Mouse (Mus musculus) stomach, postnatal 0 days (tissue): Measurements from ENCODE around the gene Baiap3. TPM values are rescaled to one million over a fixed set of nuclear protein-coding genes. Genes with fewer than 3 reads are reported as not detected.

Source experiments
- ATAC-seq: fragments of 200-750 bp; cut with Nextera tagmentation; 2 replicates; pipeline ENCODE4 v1.8.0; 2017; ENCODE audit not compliant: low FRiP score, low TSS enrichment
- DNase-seq: peaks from one replicate; pipeline ENCODE4 v3.0.0-alpha.2; 2016; ENCODE audit warnings: low spot score
- H3K27ac ChIP-seq: fragments of 300-500 bp; sonication (generic); replicated peaks from 2 replicates; pipeline ENCODE4 v1.5.1; 2014; ENCODE audit warnings: mild to moderate bottlenecking, control low read depth
- H3K27me3 ChIP-seq: fragments of 300-500 bp; sonication (generic); 2 replicates; pipeline ENCODE4 v1.6.1; 2014; ENCODE audit warnings: low read length; ENCODE audit not compliant: control insufficient read depth, insufficient read depth
- H3K36me3 ChIP-seq: fragments of 300-500 bp; sonication (generic); 2 replicates; pipeline ENCODE4 v1.6.1; 2014; ENCODE audit warnings: low read length, mixed read lengths; ENCODE audit not compliant: control insufficient read depth, insufficient read depth
- H3K4me1 ChIP-seq: fragments of 300-500 bp; sonication (generic); replicated peaks from 2 replicates; pipeline ENCODE4 v1.6.1; 2014; ENCODE audit warnings: antibody characterized with exemption; ENCODE audit not compliant: control insufficient read depth, insufficient read depth
- H3K4me2 ChIP-seq: fragments of 300-500 bp; sonication (generic); replicated peaks from 2 replicates; pipeline ENCODE4 v1.6.1; 2014; ENCODE audit warnings: low read depth, mild to moderate bottlenecking, control low read depth, moderate library complexity
- H3K4me3 ChIP-seq: fragments of 300-500 bp; sonication (generic); 2 replicates; pipeline ENCODE4 v1.5.1; 2014; ENCODE audit warnings: low read depth, low read length, control low read depth
- H3K9ac ChIP-seq: fragments of 300-500 bp; sonication (generic); 2 replicates; pipeline ENCODE4 v1.6.1; 2014; ENCODE audit warnings: mild to moderate bottlenecking, low read length, control low read depth, mixed read lengths
- H3K9me3 ChIP-seq: fragments of 300-500 bp; sonication (generic); 2 replicates; pipeline ENCODE4 v1.6.1; 2016; ENCODE audit warnings: low read length; ENCODE audit not compliant: control insufficient read depth
- CTCF ChIP-seq: IDR thresholded peaks from 2 replicates; pipeline ENCODE4 v1.5.1; 2016; ENCODE audit warnings: antibody characterized with exemption, low read depth, mild to moderate bottlenecking, moderate library complexity
- EP300 ChIP-seq: optimal IDR thresholded peaks from 2 replicates; pipeline ENCODE3; 2016; ENCODE audit warnings: antibody characterized with exemption
- WGBS: fragments of 180-500 bp; shearing (Covaris S2); extraction: QIAGEN DNeasy Blood & Tissue Kit; methylation state at CpG from one replicate; pipeline ENCODE4 v1.1.7; 2014; 5-methylcytosine and 5-hydroxymethylcytosine counted together
- polyA plus RNA-seq: library from polyadenylated mRNA; unstranded; fragments of >200 nt; fragmentation: Nextera tagmentation; extraction: Ambion mirVana; gene quantifications from 2 replicates; pipeline ENCODE4 v1.2.1, GENCODE M21; 2015

Gene Baiap3
- polyA plus RNA-seq: 1.2 and 1.3 TPM in 2 replicates

DNA sequence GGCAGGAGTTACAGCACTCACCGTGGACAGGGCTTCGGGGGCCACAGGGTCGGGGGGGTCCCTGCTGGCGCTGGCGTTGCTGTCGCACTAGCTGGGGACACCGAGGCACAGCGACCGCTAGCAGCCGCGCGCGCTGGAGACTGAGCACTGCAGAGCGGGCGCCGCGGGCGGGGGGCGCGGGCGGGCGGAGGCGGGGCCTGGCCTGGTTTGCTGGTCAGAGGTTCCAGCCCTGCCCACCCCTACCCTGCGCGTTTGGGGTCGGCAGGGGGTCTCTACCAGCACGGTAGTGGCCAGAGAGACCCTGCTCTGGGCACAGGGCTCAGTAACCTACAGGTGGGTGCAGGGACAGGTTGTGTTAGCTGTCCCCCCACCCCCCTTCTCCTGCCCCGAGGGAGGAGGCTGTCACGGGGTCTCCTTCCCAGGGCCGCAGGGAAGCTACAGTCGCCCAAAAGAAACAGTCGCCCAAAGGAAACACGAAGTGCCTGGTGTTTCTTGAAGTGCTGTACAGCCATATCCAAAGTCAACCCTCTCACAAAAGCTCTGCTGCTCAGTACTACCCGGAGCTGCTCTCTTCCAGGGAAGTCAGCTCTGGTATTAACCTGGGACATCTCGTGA, at the start of gene Baiap3:
Baiap3 (minus strand) TSS at position 225 of the 615 bp plus-strand sequence.
- Histone ChIP-seq H3K9ac (peak within 1 kb of the TSS; percentile 18; the same call in 1 of the 2 replicates), H3K4me1 (0 out of 2 replicates have a peak, but pooled peaks cover 3% of the 10 kb centered on the region), H3K9me3 (no peaks in the 10 kb centered on the region), H3K27me3 (0 out of 2 replicates have a peak, but pooled peaks cover 3% of the 10 kb centered on the region), H3K36me3 (no peaks in the 10 kb centered on the region), H3K4me2 (peak within 1 kb of the TSS; percentile 51), H3K4me3 (peak within 1 kb of the TSS; percentile 33), H3K27ac (no peak within 1 kb of the TSS)
- WGBS: 4% methylated on average over 31 of the region's 35 CpGs
- DNase-seq (no peak), ATAC-seq (peak; percentile 15; the same call in 1 of the 2 replicates)
- TF ChIP-seq CTCF (no peak), EP300 (no peak)

DNA sequence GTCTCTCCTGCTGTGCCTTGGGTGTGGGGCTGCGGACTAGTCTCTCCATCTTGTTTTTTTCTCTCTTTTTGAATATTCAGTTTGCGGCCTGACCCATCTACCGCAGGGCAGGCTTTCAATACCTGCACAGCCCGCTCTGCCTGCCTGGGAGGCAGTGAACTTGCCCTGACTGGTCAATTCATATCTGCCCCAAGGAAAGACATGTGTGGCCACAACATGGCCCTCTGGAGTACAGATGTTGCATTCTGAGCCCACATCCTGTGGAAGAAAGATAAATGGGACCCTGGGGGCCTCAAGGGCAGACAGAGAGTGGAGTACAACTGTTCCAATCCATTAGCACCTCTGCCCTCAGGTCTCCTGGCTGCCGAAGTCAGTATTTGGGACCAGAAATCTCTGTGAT, 41.9 kb upstream of the Baiap3 start, which contains the start of gene Prss34:
Prss34 (plus strand) TSS at position 301 of the 400 bp plus-strand sequence.
- WGBS: 76% methylated on average over 5 of the region's 5 CpGs
- no peaks in the 10 kb centered on the region for H3K9me3 ChIP-seq
- ATAC-seq: no peak

DNA sequence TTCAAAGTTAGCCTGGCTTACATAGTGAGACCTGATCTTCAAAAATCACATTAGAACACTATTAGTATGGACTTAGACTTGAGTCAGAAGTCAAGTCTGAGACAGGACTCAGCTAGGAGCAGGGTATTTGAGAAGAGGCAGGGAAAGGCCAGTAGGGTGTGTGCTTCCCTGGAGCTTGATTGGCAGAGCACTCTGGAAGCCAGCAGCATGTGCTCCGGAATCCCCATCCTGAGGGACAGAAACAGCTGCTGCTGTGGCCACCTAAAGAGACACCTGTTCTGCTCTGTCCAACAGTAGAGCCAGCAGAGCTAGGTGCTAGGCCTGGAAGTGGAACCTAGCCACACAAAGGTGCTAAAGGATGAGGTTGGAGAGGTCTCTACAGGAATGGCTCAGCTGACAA, 37.9 kb upstream of the Baiap3 start:
- Histone ChIP-seq H3K9me3 (no peaks in the 10 kb centered on the region), H3K4me3 (no peak overlapping the region), H3K4me2 (no peak overlapping the region), H3K36me3 (no peaks in the 10 kb centered on the region), H3K9ac (no peak overlapping the region), H3K27me3 (no peaks in the 10 kb centered on the region), H3K27ac (no peak overlapping the region), H3K4me1 (no peaks in the 10 kb centered on the region)
- no peak for TF ChIP-seq CTCF
- TF ChIP-seq EP300: no peak
- 65% methylated on average over 1 of the region's 1 CpGs for WGBS
- ATAC-seq: no peak
- DNase-seq: no peak

More for the DNA sequence above, 41.9 kb upstream of the Baiap3 start, which contains the start of gene Prss34:
- H3K4me3 ChIP-seq: no peak within 1 kb of the TSS
- no peak for DNase-seq
- no peak within 1 kb of the TSS for H3K9ac ChIP-seq
- H3K27me3 ChIP-seq: no peaks in the 10 kb centered on the region
- H3K27ac ChIP-seq: no peak within 1 kb of the TSS
- H3K36me3 ChIP-seq: no peaks in the 10 kb centered on the region
- TF ChIP-seq EP300 (no peak), CTCF (no peak)
- H3K4me2 ChIP-seq: no peak within 1 kb of the TSS
- H3K4me1 ChIP-seq: no peaks in the 10 kb centered on the region

DNA sequence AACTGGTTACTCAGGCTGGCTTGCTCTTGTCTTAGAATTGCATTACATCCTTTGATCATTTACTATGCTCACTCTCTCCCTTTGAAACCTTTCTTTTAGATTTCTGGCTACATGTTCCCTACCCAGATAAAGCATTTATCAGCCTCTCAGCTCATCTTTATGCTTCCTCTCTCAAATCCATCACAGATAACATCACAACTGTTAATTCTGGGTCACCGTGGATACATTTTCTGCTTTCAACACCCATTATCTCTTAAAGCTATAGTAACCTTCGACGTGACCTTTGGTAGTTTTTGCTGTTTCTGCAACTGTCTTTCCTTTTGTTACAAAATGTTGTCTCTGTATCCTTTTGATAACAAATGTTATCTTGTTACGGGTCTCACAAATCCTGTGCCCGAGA, 37.3 kb upstream of the Baiap3 start:
- Histone ChIP-seq H3K27ac (no peak overlapping the region), H3K27me3 (no peaks in the 10 kb centered on the region), H3K9me3 (no peaks in the 10 kb centered on the region), H3K4me3 (no peak overlapping the region), H3K4me1 (no peaks in the 10 kb centered on the region), H3K36me3 (no peaks in the 10 kb centered on the region), H3K4me2 (no peak overlapping the region), H3K9ac (no peak overlapping the region)
- ATAC-seq: no peak
- 54% methylated on average over 5 of the region's 5 CpGs for WGBS
- TF ChIP-seq EP300: no peak
- no peak for TF ChIP-seq CTCF
- DNase-seq: no peak

DNA sequence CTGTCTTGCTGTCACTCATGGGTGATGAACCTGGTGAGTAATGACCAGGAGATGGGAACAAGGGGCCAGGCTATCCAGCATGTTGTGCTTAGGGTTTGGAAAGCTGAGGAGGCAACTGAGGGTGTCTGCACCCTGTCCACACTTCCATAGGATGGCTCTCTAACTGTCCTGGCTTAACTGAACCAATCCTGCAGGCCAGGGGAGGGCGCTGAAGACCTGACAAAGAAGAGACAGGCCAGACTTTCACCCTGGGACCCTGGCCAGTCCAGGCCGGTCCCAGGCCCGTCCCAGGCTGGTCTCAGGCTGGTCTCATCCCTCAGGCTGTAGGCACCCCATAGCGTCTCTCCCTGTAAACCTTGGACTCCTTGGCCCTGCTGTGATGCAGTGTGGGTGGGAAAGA, 34.2 kb upstream of the Baiap3 start:
- H3K27me3 ChIP-seq: no peaks in the 10 kb centered on the region
- no peaks in the 10 kb centered on the region for H3K9me3 ChIP-seq
- no peak overlapping the region for H3K4me2 ChIP-seq
- H3K9ac ChIP-seq: no peak overlapping the region
- no peak for TF ChIP-seq EP300
- TF ChIP-seq CTCF: peak; percentile 29; the same call in 1 of the 2 replicates
- H3K4me3 ChIP-seq: no peak overlapping the region
- no peak overlapping the region for H3K27ac ChIP-seq
- peak; percentile 38; the same call in 1 of the 2 replicates for ATAC-seq
- WGBS: 21% methylated on average over 4 of the region's 4 CpGs
- no peak for DNase-seq
- H3K36me3 ChIP-seq: no peaks in the 10 kb centered on the region
- H3K4me1 ChIP-seq: no peaks in the 10 kb centered on the region

DNA sequence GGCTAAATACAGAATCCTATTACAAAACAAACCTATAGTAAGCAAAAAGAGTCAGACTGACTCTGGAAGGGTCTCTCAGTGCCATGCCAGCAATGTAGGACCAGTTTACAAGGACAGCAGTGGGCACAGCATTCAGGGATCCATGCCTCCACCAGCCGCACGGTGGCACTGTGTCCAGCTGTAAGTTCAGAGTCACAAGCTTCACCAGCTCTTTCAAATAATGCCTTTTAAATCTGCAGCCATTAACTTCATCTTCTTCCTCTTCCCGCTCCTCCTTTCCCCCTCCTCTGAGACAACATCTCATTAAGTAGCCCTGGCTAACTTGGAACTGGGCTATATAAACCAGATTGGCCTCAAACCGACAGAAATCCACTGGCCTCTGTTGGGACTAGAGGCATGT, 32.7 kb upstream of the Baiap3 start:
- Histone ChIP-seq H3K4me3 (no peak overlapping the region), H3K36me3 (no peaks in the 10 kb centered on the region), H3K9ac (no peak overlapping the region), H3K27ac (no peak overlapping the region), H3K27me3 (no peaks in the 10 kb centered on the region), H3K4me2 (no peak overlapping the region), H3K9me3 (no peaks in the 10 kb centered on the region), H3K4me1 (no peaks in the 10 kb centered on the region)
- TF ChIP-seq CTCF (peak; percentile 78), EP300 (no peak)
- DNase-seq (peak; percentile 57), ATAC-seq (no peak)
- WGBS: 23% methylated on average over 4 of the region's 4 CpGs
